Mouse (Mus musculus) cortical plate, adult 2 months (tissue): Measurements from ENCODE around the gene Lasp1.

ENCODE experiments used
- CTCF ChIP-seq: fragments of 200-500 bp; IDR thresholded peaks from 2 replicates; pipeline ENCODE4 v1.5.1; 2011; ENCODE audit warnings: mild to moderate bottlenecking, control low read depth, low read length; ENCODE audit not compliant: insufficient read depth; ENCODE audit errors: extremely low read depth
- POLR2A ChIP-seq: fragments of 200-500 bp; IDR thresholded peaks from 2 replicates; pipeline ENCODE4 v1.6.1; 2011; ENCODE audit warnings: mild to moderate bottlenecking, low read length, control low read depth; ENCODE audit not compliant: insufficient read depth; ENCODE audit errors: extremely low read depth

GRCm38 (mm10) chr11:97825971-97826370 is 27.2 kb downstream of the Lasp1 start:
- no peak for TF ChIP-seq CTCF
- TF ChIP-seq POLR2A: no peak
